Mouse (Mus musculus) cerebellum, adult 11 months (tissue): Measurements from ENCODE around the gene Atxn7l2.
A peak's percentile ranks its signal among the peaks of the same experiment; 100 is the strongest.

Experiments
- DNase-seq: peaks from one replicate; pipeline ENCODE4 v3.0.0; 2022

The Atxn7l2 gene

GRCm38 (mm10) chr3:108174672-108175531 lies 35.8 kb downstream of the Atxn7l2 start:
- no peak for DNase-seq

DNA sequence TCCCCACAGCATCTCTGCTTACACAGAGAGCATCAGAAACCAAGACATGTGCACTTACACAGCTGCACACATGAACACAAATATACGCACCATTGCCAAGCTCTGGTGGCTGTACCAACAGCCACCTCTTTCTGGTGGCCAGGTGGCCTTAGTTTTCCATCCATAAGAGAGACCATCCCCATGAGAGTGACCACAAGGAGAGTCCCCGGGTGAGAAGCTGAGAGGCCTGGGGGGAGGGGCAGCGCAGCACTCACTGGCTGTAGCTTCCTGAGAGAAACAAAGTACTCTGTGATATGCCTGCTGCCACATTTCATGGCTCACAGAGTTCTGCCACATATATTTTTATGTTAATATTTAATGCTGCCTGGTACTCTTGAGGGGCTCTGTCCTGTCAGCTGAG lies 41.5 kb downstream of the Atxn7l2 start:
- no peak for DNase-seq

GRCm38 (mm10) chr3:108167499-108167898 lies 43.2 kb downstream of the Atxn7l2 start:
- DNase-seq: no peak

DNA sequence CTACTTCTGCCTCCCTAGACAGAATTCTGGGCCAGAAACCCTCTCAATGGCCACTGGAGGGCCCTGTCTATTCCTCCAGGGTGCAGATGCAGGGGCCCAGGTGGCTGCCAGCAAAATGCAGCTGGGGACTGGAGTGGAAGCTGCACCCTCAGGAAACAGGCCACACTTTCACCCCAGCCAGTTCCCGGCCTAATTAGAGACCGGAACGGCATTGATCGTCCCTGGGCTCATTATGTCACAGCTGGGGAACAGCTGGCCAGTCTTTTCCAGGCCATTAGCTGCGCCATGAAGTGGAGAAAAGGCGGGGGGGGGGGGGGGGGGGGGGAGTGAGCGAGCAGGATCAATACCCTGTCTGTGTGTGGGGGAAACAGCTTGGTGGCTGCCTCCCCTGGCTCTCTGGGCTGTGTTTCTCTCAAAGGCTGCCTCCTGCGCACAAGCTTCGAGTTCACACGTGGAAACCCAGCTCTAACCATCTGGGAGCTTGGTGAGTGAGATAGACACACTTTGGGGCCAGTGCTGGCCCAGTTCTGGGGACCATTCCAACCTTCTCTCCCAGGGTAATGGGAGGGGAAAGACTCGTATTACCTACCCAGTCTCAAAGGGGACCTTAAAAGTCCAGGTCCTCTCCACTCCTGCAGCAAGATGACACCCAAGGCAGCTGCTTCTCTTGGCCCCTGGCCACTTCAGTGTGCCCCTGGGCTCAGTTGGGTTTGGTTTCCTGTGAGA lies 44.1 kb downstream of the Atxn7l2 start:
- DNase-seq: no peak

GRCm38 (mm10) chr3:108165532-108166315 lies 45.0 kb downstream of the Atxn7l2 start:
- DNase-seq: no peak

GRCm38 (mm10) chr3:108164807-108165206 lies 45.9 kb downstream of the Atxn7l2 start:
- peak; percentile 81 for DNase-seq

GRCm38 (mm10) chr3:108164091-108164490 lies 46.6 kb downstream of the Atxn7l2 start:
- DNase-seq: no peak

GRCm38 (mm10) chr3:108158383-108159037 lies 52.2 kb downstream of the Atxn7l2 start:
- DNase-seq: no peak

DNA sequence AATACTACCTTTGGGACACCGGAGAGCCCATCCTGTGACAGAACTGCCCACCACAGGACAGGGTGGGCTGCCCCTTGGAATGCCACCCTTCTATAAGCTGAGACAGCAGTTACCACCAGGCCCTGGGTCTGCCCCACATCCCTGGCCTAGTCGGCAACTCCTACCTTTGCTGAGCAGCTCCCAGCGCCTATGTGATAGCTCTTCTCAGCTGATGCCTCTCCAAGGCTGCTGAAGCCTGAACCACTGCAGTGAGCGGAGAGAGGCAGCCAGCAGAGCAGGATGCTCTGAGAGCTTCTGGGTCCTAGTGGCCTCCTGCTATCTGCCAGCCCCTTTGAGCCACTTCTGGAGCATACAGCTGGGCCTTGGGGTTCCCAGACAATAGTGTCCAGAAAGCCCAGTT lies 56.1 kb downstream of the Atxn7l2 start, which contains the start of gene Gpr61:
Gpr61 (minus strand) TSS at position 227 of the 400 bp plus-strand sequence.
- no peak for DNase-seq

DNA sequence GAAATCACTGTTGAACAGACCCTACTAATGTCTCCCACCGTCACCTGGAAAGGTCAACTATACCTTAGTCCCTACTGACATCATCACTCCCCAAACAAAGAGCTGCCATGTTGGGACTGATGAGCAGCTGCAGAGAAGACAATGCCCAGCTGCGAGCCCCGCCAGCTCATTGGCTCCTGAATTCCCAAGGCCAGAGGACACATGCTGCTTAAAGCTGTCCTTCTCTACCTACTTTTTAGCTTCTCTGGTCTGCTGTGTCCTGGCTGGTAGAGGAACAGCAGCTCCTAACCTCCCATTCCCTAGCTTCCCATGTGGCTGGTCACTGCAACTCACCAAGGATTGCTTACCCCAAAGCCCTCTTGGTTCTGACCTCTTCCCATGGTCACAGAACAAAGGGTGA lies 58.4 kb downstream of the Atxn7l2 start:
- DNase-seq: no peak
